Mouse (Mus musculus): Measurements from ENCODE around the gene Ephx4. TPM values are rescaled to one million over a fixed set of nuclear protein-coding genes. Genes with fewer than 3 reads are reported as not detected.

Ephx4 gene
- total and polyA plus RNA-seq, 3 experiments, result 0.81 TPM; not detected in 2

- H3K79me2 ChIP-seq (replicated peaks; ENCODE audit: control insufficient read depth, extremely low read depth, insufficient read depth, poor library complexity, severe bottlenecking), result no peaks in the 10 kb centered on the region
- no peaks in the 10 kb centered on the region for H3K27me3 ChIP-seq (replicated peaks)
- TF ChIP-seq ETS1 (conservative IDR thresholded peaks at IDR 0.05; ENCODE audit: low read depth, low read length), result peak; percentile 56; the same call in 1 of the 2 replicates
- no peak for TF ChIP-seq RCOR1 (conservative IDR thresholded peaks at IDR 0.05; ENCODE audit: low read depth, low read length)
- TF ChIP-seq USF2 (conservative IDR thresholded peaks at IDR 0.05; ENCODE audit: low read depth, low read length), result no peak
- no peak for TF ChIP-seq UBTF (IDR thresholded peaks at IDR 0.05; ENCODE audit: low read depth, low read length)
- TF ChIP-seq JUND (conservative IDR thresholded peaks at IDR 0.05; ENCODE audit: low read depth, low read length), result peak; percentile 75
- no peak for TF ChIP-seq MAFK (IDR thresholded peaks at IDR 0.05; ENCODE audit: insufficient replicate concordance, low read length)
- peak; percentile 11; the same call in 1 of the 2 replicates for TF ChIP-seq MAX (IDR thresholded peaks at IDR 0.05; ENCODE audit: low read length)
- no peak for TF ChIP-seq MEF2A (IDR thresholded peaks at IDR 0.05; ENCODE audit: borderline replicate concordance, low read depth, low read length)
- no peak for TF ChIP-seq ZMIZ1 (IDR thresholded peaks at IDR 0.05; ENCODE audit: low read depth, low read length)
- peak; percentile 74 for TF ChIP-seq EP300 (IDR thresholded peaks at IDR 0.05; ENCODE audit: low read length)
- TF ChIP-seq ELF1 (IDR thresholded peaks at IDR 0.05; ENCODE audit: low read depth, low read length), result no peak
- TF ChIP-seq JUN (IDR thresholded peaks at IDR 0.05; ENCODE audit: insufficient read depth, low read depth, low read length), result peak; percentile 51; the same call in 1 of the 2 replicates
- TF ChIP-seq E2F4 (IDR thresholded peaks at IDR 0.05; ENCODE audit: insufficient replicate concordance, low read depth, low read length), result no peak
- no peak for TF ChIP-seq CHD2 (IDR thresholded peaks at IDR 0.05; ENCODE audit: low read length)
- 0 out of 2 replicates have a peak, but pooled peaks have one; percentile 5 for TF ChIP-seq BHLHE40 (IDR thresholded peaks at IDR 0.05; ENCODE audit: low read depth, low read length)
- TF ChIP-seq SIN3A (IDR thresholded peaks at IDR 0.05; ENCODE audit: low read length), result no peak
- no peaks in the 10 kb centered on the region for H3K9me3 ChIP-seq (replicated peaks; ENCODE audit: low read length)
- no peak overlapping the region for H3K4me3 ChIP-seq (replicated peaks in 1 of 3; ENCODE audit: low read depth in 2 of 3, low read length in 2 of 3, poor library complexity in 1 of 3)
- DNase-seq (ENCODE audit: extremely low read depth), result peak; percentile 60
- peaks cover 0 to 11% of the 10 kb centered on the region in 2 experiments; a peak in 2 of 4 replicates for H3K4me1 ChIP-seq (ENCODE audit: control insufficient read depth in 1 of 2, insufficient read depth in 2 of 2)
- dilution Hi-C loops (cut with MboI; ENCODE audit: extremely low pct_ligation_motif_present, extremely low pct_unique_long_range_greater_than_20kb, low sequenced_read_pairs), result no loop called here
- H3K36me3 ChIP-seq (replicated peaks in 1 of 2; ENCODE audit: control insufficient read depth in 1 of 2, insufficient read depth in 1 of 2, low read length in 1 of 2), result peaks cover 0 to 13% of the 10 kb centered on the region in 2 experiments
- in situ Hi-C loops (cut with MboI; ENCODE audit: low pct_ligation_motif_present, low pct_unique_long_range_greater_than_20kb, low sequenced_read_pairs), result no loop called here
- no peak overlapping the region for H3K4me2 ChIP-seq (ENCODE audit: insufficient read depth, low read depth, poor library complexity, severe bottlenecking)
- H3K9ac ChIP-seq (ENCODE audit: insufficient read depth, low read depth), result no peak overlapping the region
- no peak overlapping the region for H3K27ac ChIP-seq (ENCODE audit: insufficient read depth, low read depth)
Measured at GRCm38 (mm10) chr5:107467098-107467497, 64.6 kb downstream of the Ephx4 start.

GRCm38 (mm10) chr5:107470600-107471329 is 68.2 kb downstream of the Ephx4 start:
- Histone ChIP-seq H3K27me3 (replicated peaks) (no peaks in the 10 kb centered on the region), H3K79me2 (replicated peaks; ENCODE audit: control insufficient read depth, extremely low read depth, insufficient read depth, poor library complexity, severe bottlenecking) (no peaks in the 10 kb centered on the region), H3K27ac (ENCODE audit: insufficient read depth, low read depth) (no peak overlapping the region), H3K4me1 (ENCODE audit: control insufficient read depth in 1 of 2, insufficient read depth in 2 of 2) (peaks cover 0 to 11% of the 10 kb centered on the region in 2 experiments; a peak in 2 of 4 replicates), H3K4me2 (ENCODE audit: insufficient read depth, low read depth, poor library complexity, severe bottlenecking) (no peak overlapping the region), H3K36me3 (replicated peaks in 1 of 2; ENCODE audit: control insufficient read depth in 1 of 2, insufficient read depth in 1 of 2, low read length in 1 of 2) (peaks cover 5 to 17% of the 10 kb centered on the region in 2 experiments), H3K9me3 (replicated peaks; ENCODE audit: low read length) (no peaks in the 10 kb centered on the region), H3K4me3 (replicated peaks in 1 of 3; ENCODE audit: low read depth in 2 of 3, low read length in 2 of 3, poor library complexity in 1 of 3) (no peak overlapping the region), H3K9ac (ENCODE audit: insufficient read depth, low read depth) (no peak overlapping the region)
- dilution Hi-C loops (cut with MboI; ENCODE audit: extremely low pct_ligation_motif_present, extremely low pct_unique_long_range_greater_than_20kb, low sequenced_read_pairs) (no loop called here), in situ Hi-C loops (cut with MboI; ENCODE audit: low pct_ligation_motif_present, low pct_unique_long_range_greater_than_20kb, low sequenced_read_pairs) (no loop called here)
- TF ChIP-seq IRF4 (IDR thresholded peaks at IDR 0.05; ENCODE audit: low read depth, low read length), result no peak
- TF ChIP-seq RCOR1 (conservative IDR thresholded peaks at IDR 0.05; ENCODE audit: low read depth, low read length), result no peak
- TF ChIP-seq CHD1 (IDR thresholded peaks at IDR 0.05; ENCODE audit: low read depth, low read length), result no peak
- no peak for TF ChIP-seq HCFC1 (IDR thresholded peaks at IDR 0.05; ENCODE audit: low read depth, low read length)
- TF ChIP-seq BHLHE40 (IDR thresholded peaks at IDR 0.05; ENCODE audit: low read depth, low read length), result no peak
- TF ChIP-seq MYC (IDR thresholded peaks at IDR 0.05; ENCODE audit: low read depth, low read length), result no peak
- TF ChIP-seq MEF2A (IDR thresholded peaks at IDR 0.05; ENCODE audit: borderline replicate concordance, low read depth, low read length), result no peak
- no peak for TF ChIP-seq UBTF (IDR thresholded peaks at IDR 0.05; ENCODE audit: low read depth, low read length)
- no peak for TF ChIP-seq SIN3A (IDR thresholded peaks at IDR 0.05; ENCODE audit: low read length)
- TF ChIP-seq NELFE (IDR thresholded peaks at IDR 0.05; ENCODE audit: low read depth, low read length), result no peak
- no peak for TF ChIP-seq POLR2A (IDR thresholded peaks at IDR 0.05; ENCODE audit: low read depth, low read length)
- no peak for TF ChIP-seq E2F4 (IDR thresholded peaks at IDR 0.05; ENCODE audit: insufficient replicate concordance, low read depth, low read length)
- TF ChIP-seq MAX (IDR thresholded peaks at IDR 0.05; ENCODE audit: low read length), result no peak
- DNase-seq (ENCODE audit: extremely low read depth), result no peak

Measured in CH12.LX (cell line).